Mouse (Mus musculus): Measurements from ENCODE around the gene Tmsb15b1. TPM values are rescaled to one million over a fixed set of nuclear protein-coding genes. Genes with fewer than 3 reads are reported as not detected.
"Not testable (repeated sequence)": the region's sequence is repeated elsewhere in the genome, so short reads cannot be mapped to it uniquely, and the experiment has no call there.

Gene Tmsb15b1
- polyA plus RNA-seq, 1 experiment from 2014 or later = 23.6 TPM

GRCm38 (mm10) chrX:136975397-136975796 is 1.3 kb downstream of the Tmsb15b1 start, which contains the start of gene Tmsb15b2:
Gene Tmsb15b2 (minus strand): TSS chrX:136975497.
- not testable (repeated sequence) for H3K27ac ChIP-seq; H3K4me1 ChIP-seq; H3K27me3 ChIP-seq; H3K9me3 ChIP-seq; H3K36me3 ChIP-seq; ATAC-seq (ENCODE audit: insufficient number of reproducible peaks, low FRiP score, low TSS enrichment, low read depth)
- 0 out of 2 replicates have a peak within 1 kb of the TSS, but pooled peaks have one; percentile 37 for H3K9ac ChIP-seq
- peak within 1 kb of the TSS; percentile 47 for H3K4me3 ChIP-seq
- WGBS = 85% methylated on average over 6 of the region's 6 CpGs
- peak within 1 kb of the TSS; percentile 45 for H3K4me2 ChIP-seq

- H3K4me1 ChIP-seq = no peaks in the 10 kb centered on the region
Observed at GRCm38 (mm10) chrX:136959688-136960087, 17.0 kb downstream of the Tmsb15b1 start.

GRCm38 (mm10) chrX:136958300-136958699 is 18.4 kb downstream of the Tmsb15b1 start:
- H3K9ac ChIP-seq; H3K27ac ChIP-seq; H3K36me3 ChIP-seq; H3K27me3 ChIP-seq; ATAC-seq (ENCODE audit: insufficient number of reproducible peaks, low FRiP score, low TSS enrichment, low read depth); H3K9me3 ChIP-seq; H3K4me1 ChIP-seq: not testable (repeated sequence)
- Histone ChIP-seq H3K4me3 (peak overlapping the region; percentile 38), H3K4me2 (peak overlapping the region; percentile 41)
- WGBS = 74% methylated on average over 5 of the region's 5 CpGs

More at GRCm38 (mm10) chrX:136959688-136960087, 17.0 kb downstream of the Tmsb15b1 start:
- ATAC-seq (ENCODE audit: insufficient number of reproducible peaks, low FRiP score, low TSS enrichment, low read depth) = no peak
- Histone ChIP-seq H3K36me3 (no peaks in the 10 kb centered on the region), H3K9ac (no peak overlapping the region), H3K27ac (no peak overlapping the region), H3K4me3 (no peak overlapping the region), H3K9me3 (no peaks in the 10 kb centered on the region), H3K27me3 (no peaks in the 10 kb centered on the region), H3K4me2 (no peak overlapping the region)
- WGBS = 35% methylated on average over 2 of the region's 2 CpGs

- H3K4me3 ChIP-seq = peak overlapping the region; percentile 38
- peak overlapping the region; percentile 41 for H3K4me2 ChIP-seq
- ATAC-seq (ENCODE audit: insufficient number of reproducible peaks, low FRiP score, low TSS enrichment, low read depth) = peak; percentile 72; the same call in 1 of the 2 replicates
- 39% methylated on average over 13 of the region's 13 CpGs for WGBS
- not testable (repeated sequence) for H3K9ac ChIP-seq, H3K36me3 ChIP-seq, H3K27me3 ChIP-seq, H3K27ac ChIP-seq, H3K9me3 ChIP-seq, H3K4me1 ChIP-seq
Observed at GRCm38 (mm10) chrX:136957583-136958279, 18.9 kb downstream of the Tmsb15b1 start.

GRCm38 (mm10) chrX:136937985-136938384 is 38.7 kb downstream of the Tmsb15b1 start:
- no peak overlapping the region for H3K9ac ChIP-seq
- ATAC-seq (ENCODE audit: insufficient number of reproducible peaks, low FRiP score, low TSS enrichment, low read depth) = no peak
- WGBS = 34% methylated on average over 3 of the region's 3 CpGs

GRCm38 (mm10) chrX:136927031-136927430 is 49.6 kb downstream of the Tmsb15b1 start, which contains the start of gene H2bfm:
Gene H2bfm (plus strand): TSS chrX:136927325.
- no peak within 1 kb of the TSS for H3K4me3 ChIP-seq
- H3K4me2 ChIP-seq = no peak within 1 kb of the TSS
- H3K27me3 ChIP-seq = no peaks in the 10 kb centered on the region
- H3K9me3 ChIP-seq = no peaks in the 10 kb centered on the region
- H3K4me1 ChIP-seq = no peaks in the 10 kb centered on the region
- WGBS = 89% methylated on average over 14 of the region's 14 CpGs
- H3K9ac ChIP-seq = no peak within 1 kb of the TSS
- no peak within 1 kb of the TSS for H3K27ac ChIP-seq
- ATAC-seq (ENCODE audit: insufficient number of reproducible peaks, low FRiP score, low TSS enrichment, low read depth) = no peak
- H3K36me3 ChIP-seq = no peaks in the 10 kb centered on the region

More at GRCm38 (mm10) chrX:136937985-136938384, 38.7 kb downstream of the Tmsb15b1 start:
- no peak overlapping the region for H3K4me2 ChIP-seq
- H3K4me3 ChIP-seq = no peak overlapping the region
- H3K9me3 ChIP-seq = no peaks in the 10 kb centered on the region
- H3K36me3 ChIP-seq = no peaks in the 10 kb centered on the region
- no peaks in the 10 kb centered on the region for H3K4me1 ChIP-seq
- H3K27me3 ChIP-seq = no peaks in the 10 kb centered on the region
- no peak overlapping the region for H3K27ac ChIP-seq

- Histone ChIP-seq H3K9ac (no peak overlapping the region), H3K27ac (no peak overlapping the region), H3K36me3 (no peaks in the 10 kb centered on the region), H3K4me1 (no peaks in the 10 kb centered on the region), H3K27me3 (no peaks in the 10 kb centered on the region), H3K4me2 (no peak overlapping the region), H3K4me3 (no peak overlapping the region), H3K9me3 (no peaks in the 10 kb centered on the region)
- ATAC-seq (ENCODE audit: insufficient number of reproducible peaks, low FRiP score, low TSS enrichment, low read depth) = no peak
Observed at GRCm38 (mm10) chrX:136925863-136926262, 50.8 kb downstream of the Tmsb15b1 start.

Other genes starting within 250 kb of the Tmsb15b1 start
- 636 and 640 TPM in 2 replicates for gene Morf4l2, start 233.2 kb downstream of the Tmsb15b1 start, polyA plus RNA-seq (2015; fragmentation: Nextera tagmentation; extraction: Ambion mirVana)
- gene Glra4, start 196.7 kb downstream of the Tmsb15b1 start, polyA plus RNA-seq (2015; fragmentation: Nextera tagmentation; extraction: Ambion mirVana) = not detected in 2 replicates
- gene Plp1, start 154.2 kb downstream of the Tmsb15b1 start, polyA plus RNA-seq (2015; fragmentation: Nextera tagmentation; extraction: Ambion mirVana) = 7.1 and 9.5 TPM in 2 replicates
- gene Rab9b, start 108.1 kb downstream of the Tmsb15b1 start, polyA plus RNA-seq (2015; fragmentation: Nextera tagmentation; extraction: Ambion mirVana) = 0.31 and 0.44 TPM in 2 replicates
- gene H2bfm, start 49.5 kb downstream of the Tmsb15b1 start, polyA plus RNA-seq (2015; fragmentation: Nextera tagmentation; extraction: Ambion mirVana) = not detected in 2 replicates
- gene Tmsb15b2, start 1.4 kb downstream of the Tmsb15b1 start, polyA plus RNA-seq (2015; fragmentation: Nextera tagmentation; extraction: Ambion mirVana) = 38.3 and 41.4 TPM in 2 replicates
- 4.0 and 5.2 TPM in 2 replicates for gene Tmsb15l, start within 50 bp of the Tmsb15b1 start, polyA plus RNA-seq (2015; fragmentation: Nextera tagmentation; extraction: Ambion mirVana)
- 13.8 and 16.3 TPM in 2 replicates for gene Zcchc18, start 16.3 kb upstream of the Tmsb15b1 start, polyA plus RNA-seq (2015; fragmentation: Nextera tagmentation; extraction: Ambion mirVana)
- 9.8 and 11.2 TPM in 2 replicates for gene Slc25a53, start 61.4 kb upstream of the Tmsb15b1 start, polyA plus RNA-seq (2015; fragmentation: Nextera tagmentation; extraction: Ambion mirVana)
- gene Fam199x, start 72.7 kb upstream of the Tmsb15b1 start, polyA plus RNA-seq (2015; fragmentation: Nextera tagmentation; extraction: Ambion mirVana) = 4.5 and 5.6 TPM in 2 replicates
- gene Esx1, start 145.2 kb upstream of the Tmsb15b1 start, polyA plus RNA-seq (2015; fragmentation: Nextera tagmentation; extraction: Ambion mirVana) = not detected in 2 replicates